Mouse (Mus musculus) stomach, embryonic 14.5 days (tissue): ENCODE results near the gene Naif1. TPM values are rescaled to one million over a fixed set of nuclear protein-coding genes. Genes with fewer than 3 reads are reported as not detected.

Experiments
- ATAC-seq: fragments of 200-750 bp; cut with Nextera tagmentation; 2 replicates; pipeline ENCODE4 v1.8.0; 2017; ENCODE audit warnings: low read depth, moderate TSS enrichment; ENCODE audit not compliant: insufficient number of reproducible peaks, insufficient read depth, low FRiP score
- H3K27ac ChIP-seq: fragments of 300-500 bp; sonication (generic); 2 replicates; pipeline ENCODE4 v1.5.1; 2014; ENCODE audit warnings: mild to moderate bottlenecking, low read length, moderate library complexity, mixed read lengths
- H3K27me3 ChIP-seq: fragments of 300-500 bp; sonication (generic); 2 replicates; pipeline ENCODE4 v1.6.1; 2014; ENCODE audit warnings: low read length, control low read depth, mixed read lengths; ENCODE audit not compliant: control insufficient read depth, insufficient read depth
- H3K36me3 ChIP-seq: fragments of 300-500 bp; sonication (generic); 2 replicates; pipeline ENCODE4 v1.6.1; 2014; ENCODE audit warnings: mild to moderate bottlenecking, control low read depth, low read length, moderate library complexity, mixed read lengths; ENCODE audit not compliant: control insufficient read depth, insufficient read depth
- H3K4me1 ChIP-seq: fragments of 300-500 bp; sonication (generic); 2 replicates; pipeline ENCODE4 v1.6.1; 2014; ENCODE audit warnings: low read length, control low read depth, mixed read lengths; ENCODE audit not compliant: control insufficient read depth, insufficient read depth
- H3K4me2 ChIP-seq: fragments of 300-500 bp; sonication (generic); replicated peaks from 2 replicates; pipeline ENCODE4 v1.6.1; 2014; ENCODE audit warnings: low read depth, low read length, control low read depth
- H3K4me3 ChIP-seq: fragments of 300-500 bp; sonication (generic); 2 replicates; pipeline ENCODE4 v1.5.1; 2014; ENCODE audit warnings: low read depth, low read length, control low read depth
- H3K9ac ChIP-seq: fragments of 300-500 bp; sonication (generic); replicated peaks from 2 replicates; pipeline ENCODE4 v1.6.1; 2014; ENCODE audit warnings: low read depth, mild to moderate bottlenecking, control low read depth, low read length, moderate library complexity, mixed read lengths
- H3K9me3 ChIP-seq: fragments of 300-500 bp; sonication (generic); 2 replicates; pipeline ENCODE4 v1.6.1; 2016; ENCODE audit warnings: low read depth, low read length, control low read depth; ENCODE audit not compliant: control insufficient read depth
- WGBS: fragments of 180-500 bp; shearing (Covaris S2); extraction: QIAGEN DNeasy Blood & Tissue Kit; methylation state at CpG from one replicate; pipeline ENCODE4 v1.1.7; 2014; 5-methylcytosine and 5-hydroxymethylcytosine counted together
- polyA plus RNA-seq: library from polyadenylated mRNA; unstranded; fragments of >200 nt; fragmentation: Nextera tagmentation; extraction: Ambion mirVana; gene quantifications from 2 replicates; pipeline ENCODE4 v1.2.1, GENCODE M21; 2014

Gene Naif1
- polyA plus RNA-seq, 1 experiment from 2014 or later = 5.6 TPM

- Histone ChIP-seq H3K4me2 (no peak overlapping the region), H3K27ac (peak overlapping the region; percentile 63; the same call in 1 of the 2 replicates), H3K9ac (no peak overlapping the region), H3K36me3 (no peaks in the 10 kb centered on the region), H3K4me1 (peaks cover 5% of the 10 kb centered on the region; the same call in 1 of the 2 replicates), H3K4me3 (no peak overlapping the region), H3K9me3 (peaks cover 12% of the 10 kb centered on the region; the same call in 1 of the 2 replicates), H3K27me3 (no peaks in the 10 kb centered on the region)
- no peak for ATAC-seq
- 70% methylated on average over 12 of the region's 12 CpGs for WGBS
These were observed 52.6 kb downstream of the Naif1 start for GRCm38 (mm10) chr2:32502843-32503242.

GRCm38 (mm10) chr2:32503588-32503987 is 53.3 kb downstream of the Naif1 start:
- H3K27ac ChIP-seq = peak overlapping the region; percentile 63; the same call in 1 of the 2 replicates
- H3K4me1 ChIP-seq = peaks cover 5% of the 10 kb centered on the region; the same call in 1 of the 2 replicates
- no peak overlapping the region for H3K9ac ChIP-seq
- no peak overlapping the region for H3K4me2 ChIP-seq
- WGBS = 29% methylated on average over 3 of the region's 3 CpGs
- peaks cover 9% of the 10 kb centered on the region; the same call in 1 of the 2 replicates for H3K9me3 ChIP-seq
- H3K4me3 ChIP-seq = no peak overlapping the region
- H3K36me3 ChIP-seq = no peaks in the 10 kb centered on the region
- H3K27me3 ChIP-seq = no peaks in the 10 kb centered on the region
- no peak for ATAC-seq

GRCm38 (mm10) chr2:32505536-32505935 is 55.3 kb downstream of the Naif1 start:
- Histone ChIP-seq H3K4me3 (no peak overlapping the region), H3K4me1 (peaks cover 16% of the 10 kb centered on the region), H3K27me3 (no peaks in the 10 kb centered on the region), H3K9ac (no peak overlapping the region), H3K36me3 (no peaks in the 10 kb centered on the region), H3K4me2 (no peak overlapping the region), H3K9me3 (peaks cover 4% of the 10 kb centered on the region; the same call in 1 of the 2 replicates), H3K27ac (no peak overlapping the region)
- 98% methylated on average over 2 of the region's 2 CpGs for WGBS
- no peak for ATAC-seq

Other genes starting within 250 kb of the Naif1 start
- gene Pomt1, start 213.9 kb upstream of the Naif1 start, polyA plus RNA-seq = 28.2 TPM in 2 replicates
- 64.7 and 65.3 TPM in 2 replicates for gene Uck1, start 190.3 kb upstream of the Naif1 start, polyA plus RNA-seq
- 23.1 and 24.3 TPM in 2 replicates for gene Golga2, start 163.1 kb upstream of the Naif1 start, polyA plus RNA-seq
- 137 and 143 TPM in 2 replicates for gene Swi5, start 162.4 kb upstream of the Naif1 start, polyA plus RNA-seq
- gene Ciz1, start 98.1 kb upstream of the Naif1 start, polyA plus RNA-seq = 44.7 and 45.4 TPM in 2 replicates
- 20.5 and 22.6 TPM in 2 replicates for gene Dnm1, start 97.1 kb upstream of the Naif1 start, polyA plus RNA-seq
- gene 1110008P14Rik, start 68.5 kb upstream of the Naif1 start, polyA plus RNA-seq = 35.0 and 46.3 TPM in 2 replicates
- 3.7 and 6.8 TPM in 2 replicates for gene Lcn2, start 62.2 kb upstream of the Naif1 start, polyA plus RNA-seq
- 28.1 and 30.5 TPM in 2 replicates for gene Ptges2, start 54.6 kb upstream of the Naif1 start, polyA plus RNA-seq
- 13.7 and 14.1 TPM in 2 replicates for gene Slc25a25, start 988 bp downstream of the Naif1 start, polyA plus RNA-seq
- gene Fam102a, start 84.9 kb downstream of the Naif1 start, polyA plus RNA-seq = 10.6 and 14.0 TPM in 2 replicates
- gene Dpm2, start 120.4 kb downstream of the Naif1 start, polyA plus RNA-seq = 122 TPM in 2 replicates
- gene Pip5kl1, start 124.3 kb downstream of the Naif1 start, polyA plus RNA-seq = 0.46 and 1.4 TPM in 2 replicates
- 0.22 TPM in 1 of 2 replicates, not detected in the other for gene 9430097D07Rik, start 125.2 kb downstream of the Naif1 start, polyA plus RNA-seq
- gene St6galnac4, start 136.6 kb downstream of the Naif1 start, polyA plus RNA-seq = 17.0 and 18.1 TPM in 2 replicates
- gene St6galnac6, start 149.3 kb downstream of the Naif1 start, polyA plus RNA-seq = 7.4 and 7.9 TPM in 2 replicates
- 16.7 and 17.1 TPM in 2 replicates for gene Ak1, start 171.3 kb downstream of the Naif1 start, polyA plus RNA-seq
- 49.1 and 54.5 TPM in 2 replicates for gene Eng, start 196.1 kb downstream of the Naif1 start, polyA plus RNA-seq